In the genomic region with DNA sequence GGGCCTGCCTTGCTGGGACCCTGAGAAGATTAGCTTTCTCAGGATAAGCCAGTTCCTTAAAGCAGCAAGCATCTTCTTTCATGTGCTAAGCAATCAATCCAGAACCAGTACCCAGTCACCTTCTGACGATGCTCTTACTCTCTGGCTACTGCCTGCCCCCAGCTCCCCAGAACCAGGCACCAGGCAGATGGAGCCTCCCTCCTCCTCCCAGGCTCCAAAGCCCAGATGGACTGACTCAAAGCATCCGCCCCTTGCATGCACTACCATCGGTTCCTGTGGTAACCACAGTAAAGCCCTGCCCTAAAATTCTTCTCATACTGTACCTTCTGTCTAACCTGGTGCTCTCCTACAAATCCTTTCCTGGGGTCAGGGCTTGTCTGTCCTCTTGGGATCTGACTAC, we compare ENCODE assay signal across 21 mouse cellular contexts.
DNase-seq lines count a peak whose midpoint lies in the region; ATAC-seq and TF ChIP-seq lines count a peak whose summit lies in the region.
"Had no signal": no experiment of that assay in that cellular context is flagged by ENCODE, and none has a peak within 500 bp of the region (broad histone marks: within the 10 kb centered on the region; RNA-seq: fewer than 3 reads in every experiment).

No protein-coding gene starts in this region.

- DNase-seq in cerebellum, postnatal 14 days: peak; percentile 15 to 38
- DNase-seq in midbrain, embryonic 10.5 days (ENCODE audit: low spot score): no peak
- no peak for DNase-seq in midbrain, postnatal 0 days (ENCODE audit: low spot score)
- peak; percentile 33 to 49 for DNase-seq in layer of hippocampus, postnatal 14 days (ENCODE audit: low spot score in 2 of 2)
- peak; percentile 21 to 33 for DNase-seq in right cerebral cortex, postnatal 36 days (ENCODE audit: low spot score in 2 of 2)
- no peak for DNase-seq in thymus, postnatal 0 days (ENCODE audit: low spot score)
- DNase-seq: adrenal gland, adult 8-10 months; cerebellum, adult 2 months; heart, postnatal 36 days; kidney, adult 11 months; kidney, postnatal 10 days; lung, adult 2 months; thymus, postnatal 36 days had no signal

- no peaks in the 10 kb centered on the region for H3K27me3 ChIP-seq in midbrain, embryonic 10.5 days (ENCODE audit: low read depth, poor library complexity, severe bottlenecking)
- H3K27me3 ChIP-seq in midbrain, postnatal 0 days (ENCODE audit: insufficient read depth, low read length): no peaks in the 10 kb centered on the region
- H3K27me3 ChIP-seq in kidney, embryonic 16.5 days (ENCODE audit: insufficient read depth, low read length): no peaks in the 10 kb centered on the region
- H3K27me3 ChIP-seq: CH12.LX; embryonic facial prominence, embryonic 13.5 days; heart, embryonic 13.5 days; neural tube, embryonic 12.5 days had no signal

- 67% methylated on average over 3 of the region's 3 CpGs for WGBS in midbrain, embryonic 10.5 days
- WGBS in midbrain, postnatal 0 days: 65% methylated on average over 3 of the region's 3 CpGs
- WGBS in kidney, embryonic 16.5 days: 47% methylated on average over 3 of the region's 3 CpGs

- no peaks in the 10 kb centered on the region for H3K9me3 ChIP-seq in midbrain, embryonic 10.5 days (replicated peaks)
- no peaks in the 10 kb centered on the region for H3K9me3 ChIP-seq in midbrain, postnatal 0 days (ENCODE audit: low read length)
- H3K9me3 ChIP-seq in kidney, embryonic 16.5 days (ENCODE audit: low read length): no peaks in the 10 kb centered on the region
- H3K9me3 ChIP-seq: embryonic facial prominence, embryonic 13.5 days; heart, embryonic 13.5 days; neural tube, embryonic 12.5 days had no signal

- no peak overlapping the region for H3K9ac ChIP-seq in midbrain, postnatal 0 days (replicated peaks; ENCODE audit: low read length, poor library complexity, severe bottlenecking)
- no peak overlapping the region for H3K9ac ChIP-seq in kidney, embryonic 16.5 days (replicated peaks; ENCODE audit: low read length)
- H3K9ac ChIP-seq: embryonic facial prominence, embryonic 13.5 days; heart, embryonic 13.5 days; neural tube, embryonic 12.5 days had no signal

- no peak overlapping the region for H3K4me2 ChIP-seq in midbrain, postnatal 0 days (ENCODE audit: low read depth, low read length, poor library complexity, severe bottlenecking)
- no peak overlapping the region for H3K4me2 ChIP-seq in kidney, embryonic 16.5 days (replicated peaks; ENCODE audit: low read depth, low read length)
- H3K4me2 ChIP-seq: embryonic facial prominence, embryonic 13.5 days; heart, embryonic 13.5 days; liver, embryonic 11.5 days; neural tube, embryonic 12.5 days had no signal

- no peak for ATAC-seq in cerebellum, adult (ENCODE audit: insufficient number of reproducible peaks, low FRiP score, low TSS enrichment)
- no peak for ATAC-seq in midbrain, postnatal 0 days (ENCODE audit: low FRiP score)
- no peak for ATAC-seq in kidney, embryonic 16.5 days (ENCODE audit: low FRiP score, low TSS enrichment)
- ATAC-seq: hindbrain, postnatal 0 days had no signal

- H3K4me3 ChIP-seq in midbrain, embryonic 10.5 days: no peak overlapping the region
- H3K4me3 ChIP-seq in midbrain, postnatal 0 days (ENCODE audit: low read depth, low read length): no peak overlapping the region
- no peak overlapping the region for H3K4me3 ChIP-seq in kidney, embryonic 16.5 days (ENCODE audit: low read length)
- H3K4me3 ChIP-seq: embryonic facial prominence, embryonic 13.5 days; heart, embryonic 13.5 days; neural tube, embryonic 12.5 days had no signal

- H3K27ac ChIP-seq in midbrain, embryonic 10.5 days (replicated peaks): peak overlapping the region; percentile 55; the same call in 1 of the 2 replicates
- H3K27ac ChIP-seq in midbrain, postnatal 0 days (ENCODE audit: low read depth, low read length): no peak overlapping the region
- no peak overlapping the region for H3K27ac ChIP-seq in kidney, embryonic 16.5 days (ENCODE audit: low read length)
- H3K27ac ChIP-seq: embryonic facial prominence, embryonic 13.5 days; heart, embryonic 13.5 days; hindbrain, postnatal 0 days; neural tube, embryonic 12.5 days had no signal

- no peaks in the 10 kb centered on the region for H3K36me3 ChIP-seq in midbrain, embryonic 10.5 days
- no peaks in the 10 kb centered on the region for H3K36me3 ChIP-seq in midbrain, postnatal 0 days (ENCODE audit: insufficient read depth, low read length)
- no peaks in the 10 kb centered on the region for H3K36me3 ChIP-seq in kidney, embryonic 16.5 days (ENCODE audit: insufficient read depth, low read length)
- H3K36me3 ChIP-seq: embryonic facial prominence, embryonic 13.5 days; heart, embryonic 13.5 days; neural tube, embryonic 12.5 days had no signal

- no peak for TF ChIP-seq CTCF in midbrain, postnatal 0 days (IDR thresholded peaks at IDR 0.05)

- H3K4me1 ChIP-seq in midbrain, embryonic 10.5 days: peaks cover 21% of the 10 kb centered on the region
- H3K4me1 ChIP-seq in midbrain, postnatal 0 days (ENCODE audit: insufficient read depth, low read length): no peaks in the 10 kb centered on the region
- peaks cover 5% of the 10 kb centered on the region; the same call in 1 of the 2 replicates for H3K4me1 ChIP-seq in kidney, embryonic 16.5 days (ENCODE audit: insufficient read depth, low read length)

Comparison
In these comparisons a context has a peak if more than half of its experiments do, and no peak if none do; other contexts are left out.
1. DNase-seq: peak in cerebellum, postnatal 14 days (2 of 2), layer of hippocampus, postnatal 14 days (2 of 2) and right cerebral cortex, postnatal 36 days (2 of 2); none in midbrain, embryonic 10.5 days (single experiment), midbrain, postnatal 0 days (single experiment) and thymus, postnatal 0 days (single experiment).